Mouse (Mus musculus): ENCODE results near the gene 4933416C03Rik. TPM values are rescaled to one million over a fixed set of nuclear protein-coding genes. Genes with fewer than 3 reads are reported as not detected.

The 4933416C03Rik gene
- polyA plus RNA-seq, 1 experiment = not detected

GRCm38 (mm10) chr10:116117060-116117459, 3.3 kb upstream of the 4933416C03Rik start:
- H3K36me3 ChIP-seq (ENCODE audit: control insufficient read depth, insufficient read depth, low read length) = no peaks in the 10 kb centered on the region
- no peaks in the 10 kb centered on the region for H3K27me3 ChIP-seq (ENCODE audit: control insufficient read depth, insufficient read depth, low read length)
- DNase-seq (ENCODE audit: low read depth in 1 of 2, low spot score in 2 of 2) = no peak
- 72% methylated on average over 8 of the region's 8 CpGs for WGBS
- H3K4me3 ChIP-seq (ENCODE audit: extremely low read depth, insufficient read depth, insufficient read length) = no peak overlapping the region
- H3K27ac ChIP-seq (ENCODE audit: insufficient read depth, low read length) = no peak overlapping the region
- TF ChIP-seq CTCF (IDR thresholded peaks at IDR 0.05; ENCODE audit: extremely low read depth, insufficient read depth, insufficient read length, insufficient replicate concordance) (no peak), POLR2A (IDR thresholded peaks at IDR 0.05; ENCODE audit: low read depth, low read length) (no peak)
- H3K4me1 ChIP-seq (ENCODE audit: control insufficient read depth, insufficient read depth, insufficient read length) = no peaks in the 10 kb centered on the region; the same call in 1 of the 2 replicates

- no peak for DNase-seq (ENCODE audit: low read depth in 1 of 2, low spot score in 2 of 2)
- Histone ChIP-seq H3K27me3 (ENCODE audit: control insufficient read depth, insufficient read depth, low read length) (no peaks in the 10 kb centered on the region), H3K27ac (ENCODE audit: insufficient read depth, low read length) (no peak overlapping the region), H3K4me3 (ENCODE audit: extremely low read depth, insufficient read depth, insufficient read length) (no peak overlapping the region), H3K4me1 (ENCODE audit: control insufficient read depth, insufficient read depth, insufficient read length) (no peaks in the 10 kb centered on the region; the same call in 1 of the 2 replicates), H3K36me3 (ENCODE audit: control insufficient read depth, insufficient read depth, low read length) (no peaks in the 10 kb centered on the region)
- 84% methylated on average over 4 of the region's 4 CpGs for WGBS
- no peak for TF ChIP-seq POLR2A (IDR thresholded peaks at IDR 0.05; ENCODE audit: low read depth, low read length)
- no peak for TF ChIP-seq CTCF (IDR thresholded peaks at IDR 0.05; ENCODE audit: extremely low read depth, insufficient read depth, insufficient read length, insufficient replicate concordance)
Measured at GRCm38 (mm10) chr10:116115881-116116677, 2.4 kb upstream of the 4933416C03Rik start.

GRCm38 (mm10) chr10:116112868-116113267, 849 bp downstream of the 4933416C03Rik start:
- H3K4me3 ChIP-seq (ENCODE audit: extremely low read depth, insufficient read depth, insufficient read length) = no peak overlapping the region
- no peak overlapping the region for H3K27ac ChIP-seq (ENCODE audit: insufficient read depth, low read length)
- no peak for DNase-seq (ENCODE audit: low read depth in 1 of 2, low spot score in 2 of 2)
- TF ChIP-seq CTCF (IDR thresholded peaks at IDR 0.05; ENCODE audit: extremely low read depth, insufficient read depth, insufficient read length, insufficient replicate concordance) (no peak), POLR2A (IDR thresholded peaks at IDR 0.05; ENCODE audit: low read depth, low read length) (no peak)
- WGBS = 94% methylated on average over 11 of the region's 11 CpGs
- H3K4me1 ChIP-seq (ENCODE audit: control insufficient read depth, insufficient read depth, insufficient read length) = no peaks in the 10 kb centered on the region; the same call in 1 of the 2 replicates
- no peaks in the 10 kb centered on the region for H3K27me3 ChIP-seq (ENCODE audit: control insufficient read depth, insufficient read depth, low read length)
- H3K36me3 ChIP-seq (ENCODE audit: control insufficient read depth, insufficient read depth, low read length) = no peaks in the 10 kb centered on the region

GRCm38 (mm10) chr10:116108730-116109129, 5.0 kb downstream of the 4933416C03Rik start:
- H3K4me3 ChIP-seq (ENCODE audit: extremely low read depth, insufficient read depth, insufficient read length) = no peak overlapping the region
- no peak overlapping the region for H3K27ac ChIP-seq (ENCODE audit: insufficient read depth, low read length)
- no peaks in the 10 kb centered on the region; the same call in 1 of the 2 replicates for H3K4me1 ChIP-seq (ENCODE audit: control insufficient read depth, insufficient read depth, insufficient read length)
- no peaks in the 10 kb centered on the region for H3K27me3 ChIP-seq (ENCODE audit: control insufficient read depth, insufficient read depth, low read length)
- TF ChIP-seq CTCF (IDR thresholded peaks at IDR 0.05; ENCODE audit: extremely low read depth, insufficient read depth, insufficient read length, insufficient replicate concordance) (no peak), POLR2A (IDR thresholded peaks at IDR 0.05; ENCODE audit: low read depth, low read length) (no peak)
- 71% methylated on average over 1 of the region's 1 CpGs for WGBS
- DNase-seq (ENCODE audit: low read depth in 1 of 2, low spot score in 2 of 2) = no peak
- no peaks in the 10 kb centered on the region for H3K36me3 ChIP-seq (ENCODE audit: control insufficient read depth, insufficient read depth, low read length)

GRCm38 (mm10) chr10:116108176-116108575, 5.5 kb downstream of the 4933416C03Rik start:
- WGBS = 65% methylated on average over 4 of the region's 4 CpGs
- H3K36me3 ChIP-seq (ENCODE audit: control insufficient read depth, insufficient read depth, low read length) = no peaks in the 10 kb centered on the region
- no peaks in the 10 kb centered on the region for H3K27me3 ChIP-seq (ENCODE audit: control insufficient read depth, insufficient read depth, low read length)
- no peak overlapping the region for H3K4me3 ChIP-seq (ENCODE audit: extremely low read depth, insufficient read depth, insufficient read length)
- H3K27ac ChIP-seq (ENCODE audit: insufficient read depth, low read length) = no peak overlapping the region
- TF ChIP-seq CTCF (IDR thresholded peaks at IDR 0.05; ENCODE audit: extremely low read depth, insufficient read depth, insufficient read length, insufficient replicate concordance) = no peak
- TF ChIP-seq POLR2A (IDR thresholded peaks at IDR 0.05; ENCODE audit: low read depth, low read length) = no peak
- H3K4me1 ChIP-seq (ENCODE audit: control insufficient read depth, insufficient read depth, insufficient read length) = no peaks in the 10 kb centered on the region
- DNase-seq (ENCODE audit: low read depth in 1 of 2, low spot score in 2 of 2) = no peak

- no peak overlapping the region for H3K27ac ChIP-seq (ENCODE audit: insufficient read depth, low read length)
- no peak for DNase-seq (ENCODE audit: low read depth in 1 of 2, low spot score in 2 of 2)
- H3K4me3 ChIP-seq (ENCODE audit: extremely low read depth, insufficient read depth, insufficient read length) = no peak overlapping the region
- no peaks in the 10 kb centered on the region for H3K27me3 ChIP-seq (ENCODE audit: control insufficient read depth, insufficient read depth, low read length)
- TF ChIP-seq POLR2A (IDR thresholded peaks at IDR 0.05; ENCODE audit: low read depth, low read length) (no peak), CTCF (IDR thresholded peaks at IDR 0.05; ENCODE audit: extremely low read depth, insufficient read depth, insufficient read length, insufficient replicate concordance) (no peak)
- H3K4me1 ChIP-seq (ENCODE audit: control insufficient read depth, insufficient read depth, insufficient read length) = no peaks in the 10 kb centered on the region
- H3K36me3 ChIP-seq (ENCODE audit: control insufficient read depth, insufficient read depth, low read length) = no peaks in the 10 kb centered on the region
- WGBS = 73% methylated on average over 7 of the region's 7 CpGs
Measured at GRCm38 (mm10) chr10:116098470-116098869, 15.2 kb downstream of the 4933416C03Rik start.

- H3K36me3 ChIP-seq (ENCODE audit: control insufficient read depth, insufficient read depth, low read length) = no peaks in the 10 kb centered on the region
- H3K27ac ChIP-seq (ENCODE audit: insufficient read depth, low read length) = no peak overlapping the region
- 90% methylated on average over 13 of the region's 13 CpGs for WGBS
- DNase-seq (ENCODE audit: low read depth in 1 of 2, low spot score in 2 of 2) = no peak
- no peak overlapping the region for H3K4me3 ChIP-seq (ENCODE audit: extremely low read depth, insufficient read depth, insufficient read length)
- H3K27me3 ChIP-seq (ENCODE audit: control insufficient read depth, insufficient read depth, low read length) = no peaks in the 10 kb centered on the region
- no peak for TF ChIP-seq CTCF (IDR thresholded peaks at IDR 0.05; ENCODE audit: extremely low read depth, insufficient read depth, insufficient read length, insufficient replicate concordance)
- no peak for TF ChIP-seq POLR2A (IDR thresholded peaks at IDR 0.05; ENCODE audit: low read depth, low read length)
- no peaks in the 10 kb centered on the region for H3K4me1 ChIP-seq (ENCODE audit: control insufficient read depth, insufficient read depth, insufficient read length)
Measured at GRCm38 (mm10) chr10:116096466-116096865, 17.3 kb downstream of the 4933416C03Rik start.
